Mouse (Mus musculus): Measurements from ENCODE around the gene Rreb1. TPM values are rescaled to one million over a fixed set of nuclear protein-coding genes. Genes with fewer than 3 reads are reported as not detected.

Rreb1 gene
- total RNA-seq, 2 experiments from 2014 or later = 38.0 to 55.6 TPM

GRCm38 (mm10) chr13:37845641-37846040 is 67.4 kb downstream of the Rreb1 start:
- intact Hi-C loops (cut with DNase I) = no loop called here
- no peak for DNase-seq (ENCODE audit: low spot score)

GRCm38 (mm10) chr13:37846507-37846906 is 68.3 kb downstream of the Rreb1 start:
- intact Hi-C loops (cut with DNase I) = no loop called here
- no peak for DNase-seq (ENCODE audit: low spot score)

- intact Hi-C loops (cut with DNase I) = no loop called here
- no peak for DNase-seq (ENCODE audit: low spot score)
Observed at GRCm38 (mm10) chr13:37846962-37847570, 68.9 kb downstream of the Rreb1 start.

- DNase-seq (ENCODE audit: low spot score) = peak; percentile 26
- intact Hi-C loops (cut with DNase I) = no loop called here
Observed at GRCm38 (mm10) chr13:37847601-37848358, 69.6 kb downstream of the Rreb1 start.

GRCm38 (mm10) chr13:37848438-37848837 is 70.2 kb downstream of the Rreb1 start:
- DNase-seq (ENCODE audit: low spot score) = no peak
- intact Hi-C loops (cut with DNase I) = no loop called here

- intact Hi-C loops (cut with DNase I) = no loop called here
- no peak for DNase-seq (ENCODE audit: low spot score)
Observed at GRCm38 (mm10) chr13:37851617-37852016, 73.4 kb downstream of the Rreb1 start.

- intact Hi-C loops (cut with DNase I) = no loop called here
- DNase-seq (ENCODE audit: low spot score) = no peak
Observed at GRCm38 (mm10) chr13:37852850-37853249, 74.7 kb downstream of the Rreb1 start.

- no peak for DNase-seq (ENCODE audit: low spot score)
- intact Hi-C loops (cut with DNase I) = no loop called here
Observed at GRCm38 (mm10) chr13:37853441-37853840, 75.2 kb downstream of the Rreb1 start.

- peak; percentile 27 for DNase-seq (ENCODE audit: low spot score)
- intact Hi-C loops (cut with DNase I) = loop anchor here (2.0 kb wide), 1 partner anchor 25 kb away; no protein-coding TSS in a partner anchor
Observed at GRCm38 (mm10) chr13:37854031-37854431, 75.8 kb downstream of the Rreb1 start.

GRCm38 (mm10) chr13:37854455-37855220 is 76.4 kb downstream of the Rreb1 start:
- intact Hi-C loops (cut with DNase I) = loop anchor here (2.0 kb wide), 1 partner anchor 26 kb away; no protein-coding TSS in a partner anchor

GRCm38 (mm10) chr13:37855221-37855757 is 77.1 kb downstream of the Rreb1 start:
- intact Hi-C loops (cut with DNase I) = loop anchor here (2.0 kb wide), 1 partner anchor 26 kb away; no protein-coding TSS in a partner anchor

More at GRCm38 (mm10) chr13:37854455-37855220, 76.4 kb downstream of the Rreb1 start:
- DNase-seq (ENCODE audit: low spot score) = no peak

GRCm38 (mm10) chr13:37855765-37856164 is 77.6 kb downstream of the Rreb1 start:
- no peak for DNase-seq (ENCODE audit: low spot score)
- intact Hi-C loops (cut with DNase I) = loop anchor here (2.0 kb wide), 1 partner anchor 27 kb away; no protein-coding TSS in a partner anchor

More at GRCm38 (mm10) chr13:37855221-37855757, 77.1 kb downstream of the Rreb1 start:
- DNase-seq (ENCODE audit: low spot score) = no peak

- DNase-seq (ENCODE audit: low spot score) = no peak
- intact Hi-C loops (cut with DNase I) = no loop called here
Observed at GRCm38 (mm10) chr13:37856537-37856936, 78.3 kb downstream of the Rreb1 start.

GRCm38 (mm10) chr13:37857284-37858065 is 79.3 kb downstream of the Rreb1 start:
- intact Hi-C loops (cut with DNase I) = no loop called here

GRCm38 (mm10) chr13:37858066-37858501 is 79.9 kb downstream of the Rreb1 start:
- intact Hi-C loops (cut with DNase I) = no loop called here
- no peak for DNase-seq (ENCODE audit: low spot score)

More at GRCm38 (mm10) chr13:37857284-37858065, 79.3 kb downstream of the Rreb1 start:
- DNase-seq (ENCODE audit: low spot score) = peak; percentile 90

GRCm38 (mm10) chr13:37858508-37858907 is 80.3 kb downstream of the Rreb1 start:
- intact Hi-C loops (cut with DNase I) = no loop called here
- DNase-seq (ENCODE audit: low spot score) = no peak

GRCm38 (mm10) chr13:37859782-37860181 is 81.6 kb downstream of the Rreb1 start:
- intact Hi-C loops (cut with DNase I) = no loop called here
- no peak for DNase-seq (ENCODE audit: low spot score)

- intact Hi-C loops (cut with DNase I) = no loop called here
- DNase-seq (ENCODE audit: low spot score) = no peak
Observed at GRCm38 (mm10) chr13:37860204-37860603, 82.0 kb downstream of the Rreb1 start.

- intact Hi-C loops (cut with DNase I) = no loop called here
- DNase-seq (ENCODE audit: low spot score) = no peak
Observed at GRCm38 (mm10) chr13:37860789-37861188, 82.6 kb downstream of the Rreb1 start.

Measured in heart, postnatal 25 days (tissue).